Mouse (Mus musculus) midbrain, embryonic 14.5 days (tissue): ENCODE results near the gene Snai1. TPM values are rescaled to one million over a fixed set of nuclear protein-coding genes. Genes with fewer than 3 reads are reported as not detected.

Source experiments
- ATAC-seq: fragments of 200-750 bp; cut with Nextera tagmentation; 2 replicates; pipeline ENCODE4 v1.8.0; 2017; ENCODE audit warnings: moderate number of reproducible peaks, moderate library complexity; ENCODE audit not compliant: low FRiP score, low TSS enrichment
- DNase-seq: peaks from one replicate; pipeline ENCODE4 v3.0.0-alpha.2; 2015
- H3K27ac ChIP-seq: fragments of 300-500 bp; sonication (generic); replicated peaks from 2 replicates; pipeline ENCODE4 v1.5.1; 2014; ENCODE audit warnings: mild to moderate bottlenecking, low read depth, low read length, moderate library complexity
- H3K27me3 ChIP-seq: fragments of 300-500 bp; sonication (generic); 2 replicates; pipeline ENCODE4 v1.6.1; 2014; ENCODE audit warnings: low read length, control low read depth, mixed read lengths; ENCODE audit not compliant: control insufficient read depth, insufficient read depth
- H3K36me3 ChIP-seq: fragments of 300-500 bp; sonication (generic); 2 replicates; pipeline ENCODE4 v1.6.1; 2014; ENCODE audit warnings: low read length, control low read depth; ENCODE audit not compliant: control insufficient read depth, insufficient read depth
- H3K4me1 ChIP-seq: fragments of 300-500 bp; sonication (generic); 2 replicates; pipeline ENCODE4 v1.6.1; 2014; ENCODE audit warnings: mild to moderate bottlenecking, antibody characterized with exemption, low read length, control low read depth; ENCODE audit not compliant: control insufficient read depth, insufficient read depth
- H3K4me2 ChIP-seq: fragments of 300-500 bp; sonication (generic); 2 replicates; pipeline ENCODE4 v1.6.1; 2014; ENCODE audit warnings: mild to moderate bottlenecking, low read length, moderate library complexity
- H3K4me3 ChIP-seq: fragments of 300-500 bp; sonication (generic); replicated peaks from 2 replicates; pipeline ENCODE4 v1.5.1; 2014; ENCODE audit warnings: low read depth, low read length
- H3K9ac ChIP-seq: fragments of 300-500 bp; sonication (generic); replicated peaks from 2 replicates; pipeline ENCODE4 v1.6.1; 2014; ENCODE audit warnings: mild to moderate bottlenecking, low read length, moderate library complexity
- H3K9me3 ChIP-seq: fragments of 300-500 bp; sonication (generic); 2 replicates; pipeline ENCODE4 v1.6.1; 2016; ENCODE audit warnings: low read length, control low read depth, mixed read lengths; ENCODE audit not compliant: control insufficient read depth
- WGBS: fragments of 180-500 bp; shearing (Covaris S2); extraction: QIAGEN DNeasy Blood & Tissue Kit; methylation state at CpG from one replicate; pipeline ENCODE4 v1.1.7; 2014; 5-methylcytosine and 5-hydroxymethylcytosine counted together
- polyA plus RNA-seq: library from polyadenylated mRNA; unstranded; fragments of >200 nt; fragmentation: Nextera tagmentation; extraction: Ambion mirVana; gene quantifications from 2 replicates; pipeline ENCODE4 v1.2.1, GENCODE M21; 2014

Gene Snai1
- polyA plus RNA-seq, 1 experiment from 2014 or later, result 4.4 TPM

DNA sequence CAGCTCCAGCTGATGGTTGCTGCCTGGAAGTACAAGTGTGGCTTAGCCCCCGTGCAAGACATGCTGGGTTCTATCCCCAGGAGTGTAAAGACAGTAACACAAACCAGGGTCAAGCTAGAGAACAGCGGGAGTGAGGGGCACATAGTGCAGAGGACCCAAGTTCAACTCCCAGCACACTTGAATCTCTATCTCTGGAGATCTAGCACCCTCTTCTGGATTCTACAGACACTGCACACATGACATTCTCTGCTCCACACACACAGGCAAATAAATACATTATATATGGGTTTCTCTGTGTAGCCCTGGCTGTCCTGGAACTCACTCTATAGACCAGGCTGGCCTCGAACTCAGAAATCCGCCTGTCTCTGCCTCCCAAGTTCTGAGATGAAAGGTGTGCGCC lies 25.0 kb upstream of the Snai1 start:
- no peak overlapping the region for H3K4me2 ChIP-seq
- no peak overlapping the region for H3K9ac ChIP-seq
- DNase-seq, result peak; percentile 27
- H3K4me3 ChIP-seq, result no peak overlapping the region
- peaks cover 96% of the 10 kb centered on the region for H3K36me3 ChIP-seq
- no peak overlapping the region for H3K27ac ChIP-seq
- no peak for ATAC-seq
- no peaks in the 10 kb centered on the region for H3K27me3 ChIP-seq
- WGBS, result 88% methylated on average over 5 of the region's 5 CpGs
- H3K4me1 ChIP-seq, result no peaks in the 10 kb centered on the region
- H3K9me3 ChIP-seq, result no peaks in the 10 kb centered on the region

DNA sequence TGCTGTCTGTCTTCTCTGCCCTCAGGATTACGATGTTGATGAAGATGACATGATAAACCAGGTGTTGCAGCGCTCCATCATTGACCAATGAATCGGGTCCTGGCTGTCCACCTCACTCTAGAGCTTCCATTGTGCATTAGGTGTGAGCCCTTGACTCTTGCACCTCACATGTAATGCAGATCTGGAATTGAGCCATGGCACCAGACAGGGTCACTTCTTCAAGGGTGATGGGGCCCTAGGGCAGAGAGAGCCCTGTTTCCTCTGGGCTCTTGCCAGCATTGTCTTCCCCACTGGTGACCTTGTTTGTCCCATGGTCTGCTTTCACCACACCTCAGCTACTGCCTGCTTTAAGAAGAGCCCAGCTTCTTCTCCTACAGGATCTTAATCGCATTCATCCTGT lies 23.4 kb upstream of the Snai1 start:
- Histone ChIP-seq H3K4me3 (no peak overlapping the region), H3K4me2 (no peak overlapping the region), H3K36me3 (peaks cover 84% of the 10 kb centered on the region), H3K9me3 (no peaks in the 10 kb centered on the region), H3K27me3 (no peaks in the 10 kb centered on the region), H3K27ac (no peak overlapping the region), H3K4me1 (no peaks in the 10 kb centered on the region), H3K9ac (no peak overlapping the region)
- WGBS, result 96% methylated on average over 4 of the region's 4 CpGs
- DNase-seq, result no peak
- ATAC-seq, result no peak

DNA sequence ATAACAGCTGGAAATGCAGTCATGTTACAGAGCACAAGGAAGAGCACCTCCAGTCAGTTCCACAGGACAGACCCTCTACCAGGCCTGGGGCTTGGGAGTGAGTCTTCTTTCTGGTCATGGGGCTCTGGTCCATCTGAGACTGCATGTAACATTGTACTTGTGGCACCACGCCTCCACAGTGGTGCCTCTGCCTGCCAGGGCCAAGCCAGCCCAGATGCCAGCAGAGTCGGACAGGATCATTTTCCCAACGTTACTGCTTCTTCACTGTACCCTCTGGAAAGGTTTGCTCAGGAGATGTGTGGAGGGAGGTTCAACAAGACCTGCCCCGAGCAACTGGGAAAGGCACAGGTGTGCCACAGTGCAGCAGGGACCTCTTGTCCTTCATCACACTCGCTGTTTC lies 22.3 kb upstream of the Snai1 start:
- no peak for DNase-seq
- Histone ChIP-seq H3K36me3 (peaks cover 81% of the 10 kb centered on the region), H3K9me3 (no peaks in the 10 kb centered on the region), H3K9ac (no peak overlapping the region), H3K27me3 (no peaks in the 10 kb centered on the region), H3K4me2 (no peak overlapping the region), H3K4me1 (no peaks in the 10 kb centered on the region), H3K4me3 (no peak overlapping the region), H3K27ac (no peak overlapping the region)
- ATAC-seq, result no peak
- WGBS, result 94% methylated on average over 5 of the region's 5 CpGs

DNA sequence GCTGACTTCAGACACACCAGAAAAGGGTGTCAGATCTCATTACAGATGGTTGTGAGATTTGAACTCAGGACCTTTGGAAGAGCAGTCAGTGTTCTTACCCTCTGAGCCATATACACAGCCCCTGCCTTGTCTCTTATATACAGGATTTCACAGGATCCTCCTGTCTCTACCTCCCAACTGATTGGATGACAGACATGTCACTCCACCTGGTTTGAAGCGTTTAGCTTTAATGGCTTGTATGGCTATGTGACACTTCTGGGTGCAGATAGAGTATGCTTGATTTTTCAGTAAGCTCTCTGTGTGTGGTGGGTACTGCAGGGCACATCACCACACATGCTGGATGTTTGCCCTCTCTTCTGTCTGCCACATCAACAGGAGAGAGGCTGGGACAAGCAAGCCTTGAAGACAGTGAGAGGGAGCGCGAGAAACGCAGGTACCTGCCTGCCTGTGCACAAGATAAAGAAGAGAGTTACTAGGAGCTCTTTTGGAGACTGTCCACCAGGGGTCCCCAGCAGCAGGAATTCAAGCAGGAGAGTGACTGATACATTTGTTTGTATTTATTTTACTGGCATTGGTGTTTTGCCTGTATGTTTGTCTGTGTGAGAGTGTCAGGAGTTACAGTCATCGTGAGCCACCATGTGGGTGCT lies 18.3 kb upstream of the Snai1 start:
- Histone ChIP-seq H3K27ac (no peak overlapping the region), H3K9me3 (no peaks in the 10 kb centered on the region), H3K4me2 (no peak overlapping the region), H3K36me3 (peaks cover 41% of the 10 kb centered on the region), H3K27me3 (no peaks in the 10 kb centered on the region), H3K4me1 (no peaks in the 10 kb centered on the region), H3K4me3 (no peak overlapping the region), H3K9ac (no peak overlapping the region)
- WGBS, result 83% methylated on average over 5 of the region's 5 CpGs
- ATAC-seq, result no peak
- peak; percentile 30 for DNase-seq

DNA sequence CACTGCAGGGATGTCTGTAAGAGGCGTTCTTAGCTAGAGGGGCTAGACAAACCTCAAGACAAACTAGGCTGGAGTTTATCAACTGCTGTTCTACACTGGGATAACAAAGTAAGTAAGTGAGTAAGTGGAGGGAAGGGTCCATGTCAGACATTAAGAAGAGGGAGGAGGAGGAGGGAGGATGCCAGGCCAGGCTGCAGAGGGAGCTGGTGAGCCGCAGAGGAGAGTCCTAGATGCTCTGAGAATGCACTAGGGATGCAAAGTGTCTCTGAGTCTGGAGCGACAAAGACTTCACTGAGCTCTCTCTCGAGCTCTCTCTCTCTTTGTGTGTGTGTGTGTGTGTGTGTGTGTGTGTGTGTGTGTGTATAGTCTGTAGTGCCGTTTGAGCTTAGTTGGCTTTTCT lies 9.7 kb upstream of the Snai1 start:
- H3K27me3 ChIP-seq, result no peaks in the 10 kb centered on the region
- no peak overlapping the region for H3K9ac ChIP-seq
- WGBS, result 10% methylated on average over 5 of the region's 5 CpGs
- no peaks in the 10 kb centered on the region for H3K36me3 ChIP-seq
- peak; percentile 61 for DNase-seq
- H3K4me3 ChIP-seq, result no peak overlapping the region
- H3K4me1 ChIP-seq, result no peaks in the 10 kb centered on the region
- H3K9me3 ChIP-seq, result no peaks in the 10 kb centered on the region
- H3K4me2 ChIP-seq, result no peak overlapping the region
- no peak for ATAC-seq
- no peak overlapping the region for H3K27ac ChIP-seq

DNA sequence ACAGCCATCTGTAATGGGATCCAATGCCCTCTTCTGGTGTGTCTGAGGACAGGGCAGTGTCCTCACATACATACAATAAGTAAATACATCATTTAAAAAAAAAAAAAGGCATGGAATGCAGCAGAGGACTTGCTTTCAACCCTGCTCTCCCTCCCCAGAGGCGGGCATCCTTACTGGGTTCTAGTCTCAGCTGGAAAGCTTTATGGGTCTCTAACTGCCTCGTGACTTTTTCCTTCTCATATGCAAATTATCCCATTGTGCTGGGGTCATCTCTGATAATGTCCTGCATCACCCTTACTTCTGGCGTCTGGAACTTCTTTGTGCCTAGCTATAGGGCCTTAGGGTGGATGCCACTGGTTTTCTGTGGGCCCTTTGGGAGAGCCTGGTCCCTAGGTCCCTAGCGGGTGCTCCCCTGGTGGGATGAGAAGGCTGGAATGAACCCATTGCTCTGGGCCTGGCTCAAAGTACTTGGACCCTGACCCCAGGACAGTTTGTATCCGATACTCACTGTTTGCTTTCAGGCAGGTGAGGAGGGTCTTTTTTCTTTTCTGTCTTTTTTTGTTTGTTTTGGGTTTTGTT lies 8.0 kb upstream of the Snai1 start:
- H3K4me3 ChIP-seq, result no peak overlapping the region
- WGBS, result 24% methylated on average over 5 of the region's 5 CpGs

DNA sequence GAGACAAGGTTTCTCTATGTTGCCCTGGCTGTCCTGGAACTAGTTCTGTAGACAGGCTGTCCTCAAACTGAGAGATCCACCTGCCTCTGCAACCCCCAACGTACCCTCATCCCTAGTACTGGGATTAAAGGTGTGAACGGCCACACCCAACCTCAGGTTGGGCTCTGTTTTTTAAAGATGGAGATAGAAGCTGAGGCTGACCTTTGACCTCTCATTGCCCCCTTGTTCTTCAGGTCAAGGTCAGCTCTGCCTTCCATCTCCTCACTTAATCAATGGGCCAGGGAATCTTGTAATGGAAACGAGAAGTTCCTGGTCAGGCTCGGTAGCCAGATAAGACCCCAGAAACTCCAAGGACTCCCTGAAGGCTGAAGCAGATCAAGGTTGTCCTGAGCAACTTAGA lies 7.5 kb upstream of the Snai1 start:
- no peak overlapping the region for H3K4me3 ChIP-seq
- no peak overlapping the region for H3K9ac ChIP-seq
- H3K27ac ChIP-seq, result no peak overlapping the region
- H3K27me3 ChIP-seq, result no peaks in the 10 kb centered on the region
- H3K4me2 ChIP-seq, result no peak overlapping the region
- WGBS, result 80% methylated on average over 4 of the region's 4 CpGs
- H3K4me1 ChIP-seq, result no peaks in the 10 kb centered on the region
- no peak for DNase-seq
- no peak for ATAC-seq
- H3K9me3 ChIP-seq, result no peaks in the 10 kb centered on the region
- no peaks in the 10 kb centered on the region for H3K36me3 ChIP-seq

More for the DNA sequence above, 8.0 kb upstream of the Snai1 start:
- no peak overlapping the region for H3K9ac ChIP-seq
- H3K4me2 ChIP-seq, result no peak overlapping the region
- no peaks in the 10 kb centered on the region for H3K27me3 ChIP-seq
- no peak for DNase-seq
- H3K27ac ChIP-seq, result no peak overlapping the region
- H3K36me3 ChIP-seq, result no peaks in the 10 kb centered on the region
- H3K9me3 ChIP-seq, result no peaks in the 10 kb centered on the region
- no peak for ATAC-seq
- H3K4me1 ChIP-seq, result no peaks in the 10 kb centered on the region

DNA sequence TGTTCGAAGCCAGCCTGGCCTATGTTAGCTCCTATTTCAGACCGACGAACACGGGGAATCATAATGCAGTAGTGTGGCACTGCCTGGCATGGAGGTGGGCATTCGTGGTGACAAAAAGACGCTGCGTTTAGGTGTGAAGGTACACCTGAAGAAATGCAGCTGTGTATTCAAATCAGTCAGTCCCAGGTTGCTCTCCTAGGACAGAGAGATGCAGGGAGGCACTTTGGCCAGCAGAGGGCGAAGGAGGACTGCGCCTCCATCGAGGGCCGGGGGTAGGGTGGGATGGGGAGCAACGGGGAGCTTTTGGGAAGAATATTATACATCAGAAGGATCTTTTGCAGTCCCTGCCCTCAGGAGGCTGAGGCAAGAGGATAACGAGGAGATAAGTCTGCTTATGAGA lies 5.9 kb upstream of the Snai1 start:
- Histone ChIP-seq H3K4me2 (no peak overlapping the region), H3K4me1 (0 out of 2 replicates have a peak, but pooled peaks cover 1% of the 10 kb centered on the region), H3K9me3 (no peaks in the 10 kb centered on the region), H3K36me3 (no peaks in the 10 kb centered on the region), H3K4me3 (no peak overlapping the region), H3K27me3 (peaks cover 10% of the 10 kb centered on the region), H3K27ac (no peak overlapping the region), H3K9ac (no peak overlapping the region)
- 19% methylated on average over 13 of the region's 13 CpGs for WGBS
- DNase-seq (peak; percentile 77), ATAC-seq (no peak)

DNA sequence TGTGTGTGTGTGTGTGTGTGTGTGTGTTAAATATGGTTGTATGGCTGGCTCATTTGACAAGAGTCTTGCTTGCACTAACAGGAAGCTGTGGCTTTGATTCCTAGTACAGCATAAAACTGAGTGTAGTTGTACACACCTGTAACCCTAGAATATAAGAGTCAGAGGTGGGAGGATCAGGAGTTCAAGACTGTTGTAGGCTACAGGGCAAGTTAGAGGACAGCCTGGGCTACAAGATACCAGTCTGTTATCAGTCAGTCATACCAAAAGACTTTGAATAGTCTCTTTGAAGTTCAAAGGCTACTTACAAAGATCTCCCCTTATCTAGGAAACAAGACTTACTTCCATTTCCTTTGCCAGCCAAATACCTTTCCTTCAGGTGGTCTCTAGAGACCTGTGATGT lies 4.1 kb upstream of the Snai1 start:
- Histone ChIP-seq H3K9ac (no peak overlapping the region), H3K36me3 (no peaks in the 10 kb centered on the region), H3K4me3 (no peak overlapping the region), H3K27me3 (peaks cover 22% of the 10 kb centered on the region), H3K4me2 (no peak overlapping the region), H3K9me3 (no peaks in the 10 kb centered on the region), H3K27ac (no peak overlapping the region), H3K4me1 (peaks cover 13% of the 10 kb centered on the region; the same call in 1 of the 2 replicates)
- DNase-seq, result no peak
- no peak for ATAC-seq
